Mouse (Mus musculus): ENCODE results near the gene Bnip1.

- no peak for TF ChIP-seq POLR2A (IDR thresholded peaks at IDR 0.05; ENCODE audit: control insufficient read depth, extremely low read depth, insufficient read depth, low read length, poor library complexity)
- no peak for TF ChIP-seq CTCF (IDR thresholded peaks at IDR 0.05; ENCODE audit: borderline replicate concordance, control insufficient read depth, extremely low read depth, insufficient read depth, low read length, poor library complexity)
Measured at GRCm38 (mm10) chr17:26792096-26792495, 11.2 kb downstream of the Bnip1 start.

Measured in thymus, adult 2 months (tissue).